Mouse (Mus musculus): ENCODE measurements around the gene Spen. TPM values are rescaled to one million over a fixed set of nuclear protein-coding genes. Genes with fewer than 3 reads are reported as not detected.

Gene Spen
- total and polyA plus RNA-seq, 2 experiments from 2014 or later, result 13.0 to 17.4 TPM

GRCm38 (mm10) chr4:141543593-141543992 is 5.2 kb upstream of the Spen start:
- no peaks in the 10 kb centered on the region for H3K36me3 ChIP-seq (ENCODE audit: insufficient read depth, low read length)
- no peak overlapping the region for H3K27ac ChIP-seq
- ATAC-seq (no peak), DNase-seq (ENCODE audit: low spot score) (no peak)
- H3K4me3 ChIP-seq (ENCODE audit: low read length), result no peak overlapping the region
- H3K9ac ChIP-seq (replicated peaks; ENCODE audit: low read length), result no peak overlapping the region
- no peak overlapping the region for H3K4me2 ChIP-seq (ENCODE audit: low read depth, low read length)
- peaks cover 7% of the 10 kb centered on the region for H3K4me1 ChIP-seq (ENCODE audit: insufficient read depth, low read length)
- no peak for TF ChIP-seq CTCF (IDR thresholded peaks at IDR 0.05; ENCODE audit: low read depth)
- H3K27me3 ChIP-seq (ENCODE audit: insufficient read depth, low read length), result no peaks in the 10 kb centered on the region
- 82% methylated on average over 3 of the region's 3 CpGs for WGBS
- no peaks in the 10 kb centered on the region for H3K9me3 ChIP-seq (ENCODE audit: low read length)

- DNase-seq (ENCODE audit: low spot score) (peak; percentile 75), ATAC-seq (no peak)
- TF ChIP-seq CTCF (IDR thresholded peaks at IDR 0.05; ENCODE audit: low read depth), result no peak
- H3K36me3 ChIP-seq (ENCODE audit: insufficient read depth, low read length), result no peaks in the 10 kb centered on the region
- WGBS, result 9% methylated on average over 7 of the region's 7 CpGs
- peaks cover 7% of the 10 kb centered on the region for H3K4me1 ChIP-seq (ENCODE audit: insufficient read depth, low read length)
- H3K4me2 ChIP-seq (ENCODE audit: low read depth, low read length), result peak overlapping the region; percentile 31; the same call in 1 of the 2 replicates
- H3K9me3 ChIP-seq (ENCODE audit: low read length), result no peaks in the 10 kb centered on the region
- no peaks in the 10 kb centered on the region for H3K27me3 ChIP-seq (ENCODE audit: insufficient read depth, low read length)
- peak overlapping the region; percentile 45; the same call in 1 of the 2 replicates for H3K27ac ChIP-seq
- no peak overlapping the region for H3K9ac ChIP-seq (replicated peaks; ENCODE audit: low read length)
- no peak overlapping the region for H3K4me3 ChIP-seq (ENCODE audit: low read length)
Observed at GRCm38 (mm10) chr4:141541851-141542250, 3.5 kb upstream of the Spen start.

GRCm38 (mm10) chr4:141540844-141541243 is 2.4 kb upstream of the Spen start:
- no peak overlapping the region for H3K4me2 ChIP-seq (ENCODE audit: low read depth, low read length)
- H3K27ac ChIP-seq, result no peak overlapping the region
- 72% methylated on average over 3 of the region's 3 CpGs for WGBS
- H3K9me3 ChIP-seq (ENCODE audit: low read length), result no peaks in the 10 kb centered on the region
- no peaks in the 10 kb centered on the region for H3K36me3 ChIP-seq (ENCODE audit: insufficient read depth, low read length)
- no peak overlapping the region for H3K4me3 ChIP-seq (ENCODE audit: low read length)
- no peaks in the 10 kb centered on the region for H3K27me3 ChIP-seq (ENCODE audit: insufficient read depth, low read length)
- DNase-seq (ENCODE audit: low spot score), result no peak
- peaks cover 7% of the 10 kb centered on the region for H3K4me1 ChIP-seq (ENCODE audit: insufficient read depth, low read length)
- H3K9ac ChIP-seq (replicated peaks; ENCODE audit: low read length), result no peak overlapping the region
- ATAC-seq, result no peak
- no peak for TF ChIP-seq CTCF (IDR thresholded peaks at IDR 0.05; ENCODE audit: low read depth)

- DNase-seq (ENCODE audit: low spot score) (no peak), ATAC-seq (no peak)
- Histone ChIP-seq H3K4me3 (ENCODE audit: low read length) (peak overlapping the region; percentile 90), H3K4me1 (ENCODE audit: insufficient read depth, low read length) (peaks cover 7% of the 10 kb centered on the region), H3K4me2 (ENCODE audit: low read depth, low read length) (peak overlapping the region; percentile 89), H3K9ac (replicated peaks; ENCODE audit: low read length) (peak overlapping the region; percentile 95), H3K36me3 (ENCODE audit: insufficient read depth, low read length) (no peaks in the 10 kb centered on the region), H3K27me3 (ENCODE audit: insufficient read depth, low read length) (no peaks in the 10 kb centered on the region), H3K27ac (peak overlapping the region; percentile 99), H3K9me3 (ENCODE audit: low read length) (no peaks in the 10 kb centered on the region)
- TF ChIP-seq CTCF (IDR thresholded peaks at IDR 0.05; ENCODE audit: low read depth), result no peak
- 44% methylated on average over 12 of the region's 12 CpGs for WGBS
Observed at GRCm38 (mm10) chr4:141539213-141539767, 893 bp upstream of the Spen start.

GRCm38 (mm10) chr4:141537706-141538407 is 540 bp downstream of the Spen start:
- Histone ChIP-seq H3K4me3 (ENCODE audit: low read length) (peak overlapping the region; percentile 90), H3K27ac (peak overlapping the region; percentile 99), H3K4me2 (ENCODE audit: low read depth, low read length) (peak overlapping the region; percentile 89), H3K4me1 (ENCODE audit: insufficient read depth, low read length) (peaks cover 11% of the 10 kb centered on the region), H3K27me3 (ENCODE audit: insufficient read depth, low read length) (no peaks in the 10 kb centered on the region), H3K9me3 (ENCODE audit: low read length) (no peaks in the 10 kb centered on the region), H3K36me3 (ENCODE audit: insufficient read depth, low read length) (no peaks in the 10 kb centered on the region), H3K9ac (replicated peaks; ENCODE audit: low read length) (peak overlapping the region; percentile 95)
- WGBS, result 1% methylated on average over 87 of the region's 101 CpGs
- ATAC-seq, result no peak
- TF ChIP-seq CTCF (IDR thresholded peaks at IDR 0.05; ENCODE audit: low read depth), result no peak
- peak; percentile 48 for DNase-seq (ENCODE audit: low spot score)

GRCm38 (mm10) chr4:141537226-141537610 is 1.2 kb downstream of the Spen start:
- Histone ChIP-seq H3K36me3 (ENCODE audit: insufficient read depth, low read length) (no peaks in the 10 kb centered on the region), H3K27ac (peak overlapping the region; percentile 99), H3K9ac (replicated peaks; ENCODE audit: low read length) (peak overlapping the region; percentile 95), H3K4me3 (ENCODE audit: low read length) (peak overlapping the region; percentile 90), H3K4me2 (ENCODE audit: low read depth, low read length) (peak overlapping the region; percentile 89), H3K4me1 (ENCODE audit: insufficient read depth, low read length) (peaks cover 11% of the 10 kb centered on the region), H3K9me3 (ENCODE audit: low read length) (no peaks in the 10 kb centered on the region), H3K27me3 (ENCODE audit: insufficient read depth, low read length) (no peaks in the 10 kb centered on the region)
- no peak for TF ChIP-seq CTCF (IDR thresholded peaks at IDR 0.05; ENCODE audit: low read depth)
- WGBS, result 0% methylated on average over 14 of the region's 14 CpGs
- ATAC-seq (no peak), DNase-seq (ENCODE audit: low spot score) (no peak)

All from hindbrain, postnatal 0 days (tissue).